Mouse (Mus musculus) heart, embryonic 13.5 days (tissue): ENCODE results near the gene Ccdc93. TPM values are rescaled to one million over a fixed set of nuclear protein-coding genes. Genes with fewer than 3 reads are reported as not detected.

Experiments used
- ATAC-seq: fragments of 200-750 bp; cut with Nextera tagmentation; 2 replicates; pipeline ENCODE4 v1.8.0; 2017; ENCODE audit warnings: moderate TSS enrichment; ENCODE audit not compliant: insufficient number of reproducible peaks, low FRiP score, low TSS enrichment; ENCODE audit errors: extremely low read depth
- H3K27ac ChIP-seq: fragments of 300-500 bp; sonication (generic); replicated peaks from 2 replicates; pipeline ENCODE4 v1.5.1; 2015; ENCODE audit warnings: moderate library complexity, mild to moderate bottlenecking, inconsistent platforms
- H3K27me3 ChIP-seq: fragments of 300-500 bp; sonication (generic); replicated peaks from 2 replicates; pipeline ENCODE4 v1.6.1; 2015; ENCODE audit warnings: mild to moderate bottlenecking, inconsistent platforms
- H3K36me3 ChIP-seq: fragments of 300-500 bp; sonication (generic); 2 replicates; pipeline ENCODE4 v1.6.1; 2015; ENCODE audit warnings: mild to moderate bottlenecking, inconsistent platforms
- H3K4me1 ChIP-seq: fragments of 300-500 bp; sonication (generic); 2 replicates; pipeline ENCODE4 v1.6.1; 2015; ENCODE audit warnings: inconsistent platforms
- H3K4me2 ChIP-seq: fragments of 300-500 bp; sonication (generic); 2 replicates; pipeline ENCODE4 v1.6.1; 2015; ENCODE audit warnings: inconsistent platforms, mild to moderate bottlenecking, moderate library complexity
- H3K4me3 ChIP-seq: fragments of 300-500 bp; sonication (generic); 2 replicates; pipeline ENCODE4 v1.5.1; 2015; ENCODE audit warnings: moderate library complexity, mild to moderate bottlenecking, inconsistent platforms
- H3K9ac ChIP-seq: fragments of 300-500 bp; sonication (generic); 2 replicates; pipeline ENCODE4 v1.6.1; 2015; ENCODE audit warnings: inconsistent platforms, mild to moderate bottlenecking, moderate library complexity
- H3K9me3 ChIP-seq: fragments of 300-500 bp; sonication (generic); 2 replicates; pipeline ENCODE4 v1.6.1; 2016; ENCODE audit warnings: inconsistent platforms
- WGBS: fragments of 180-500 bp; shearing (Covaris S2); methylation state at CpG from one replicate; pipeline ENCODE4 v1.1.7; 2015; ENCODE audit warnings: mixed read lengths; 5-methylcytosine and 5-hydroxymethylcytosine counted together
- polyA plus RNA-seq: library from polyadenylated mRNA; unstranded; fragments of >200 nt; fragmentation: Nextera tagmentation; extraction: Ambion mirVana; gene quantifications from 2 replicates; pipeline ENCODE4 v1.2.1, GENCODE M21; 2015

The Ccdc93 gene
- polyA plus RNA-seq, 1 experiment from 2014 or later = 6.3 TPM

DNA sequence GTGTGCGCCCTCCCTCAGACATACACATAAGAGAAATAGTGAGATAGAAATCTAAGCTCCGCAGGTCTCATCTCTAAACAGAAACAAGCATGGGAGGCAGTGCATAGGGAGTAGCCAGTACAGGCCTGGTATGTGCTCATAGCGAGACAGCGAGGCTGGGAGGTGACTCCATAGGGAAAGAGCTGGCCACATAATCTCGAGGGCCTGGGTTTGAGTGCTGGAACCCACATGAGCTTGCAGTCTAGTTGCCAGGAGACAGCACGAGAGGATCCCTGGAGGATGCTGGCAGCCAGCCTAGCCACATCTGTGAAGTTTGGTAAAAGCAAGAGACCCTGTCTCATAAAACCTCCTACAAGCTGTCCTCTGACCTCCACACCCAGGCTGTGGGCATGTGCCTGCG lies 20.2 kb downstream of the Ccdc93 start:
- Histone ChIP-seq H3K9me3 (no peaks in the 10 kb centered on the region), H3K9ac (no peak overlapping the region), H3K4me1 (peaks cover 10% of the 10 kb centered on the region; the same call in 1 of the 2 replicates), H3K27ac (no peak overlapping the region), H3K36me3 (peaks cover 81% of the 10 kb centered on the region), H3K27me3 (no peaks in the 10 kb centered on the region), H3K4me2 (no peak overlapping the region), H3K4me3 (no peak overlapping the region)
- WGBS = 84% methylated on average over 7 of the region's 7 CpGs
- ATAC-seq = no peak

DNA sequence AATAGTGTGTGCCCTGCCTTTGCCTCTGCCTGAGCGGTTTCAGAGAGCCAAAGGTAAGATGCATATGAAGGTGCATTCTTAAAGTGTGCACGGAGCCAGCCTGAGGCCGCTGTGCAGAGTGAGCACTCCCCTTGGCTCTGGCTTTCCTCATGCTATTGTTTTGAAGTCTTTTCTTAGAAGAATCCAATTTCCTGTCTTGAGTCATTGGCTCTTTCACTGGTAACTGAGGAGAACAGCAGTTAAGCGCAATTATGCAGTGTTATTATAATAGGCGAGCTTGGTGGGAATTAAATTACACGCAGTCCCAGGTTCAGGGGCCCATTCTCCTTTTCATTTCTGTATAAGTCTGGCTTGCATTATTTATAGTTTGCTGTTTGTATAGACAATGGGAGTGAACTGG lies 21.6 kb downstream of the Ccdc93 start:
- Histone ChIP-seq H3K4me3 (no peak overlapping the region), H3K36me3 (peaks cover 79% of the 10 kb centered on the region), H3K4me1 (peaks cover 10% of the 10 kb centered on the region; the same call in 1 of the 2 replicates), H3K27ac (no peak overlapping the region), H3K27me3 (no peaks in the 10 kb centered on the region), H3K9me3 (no peaks in the 10 kb centered on the region), H3K9ac (no peak overlapping the region), H3K4me2 (no peak overlapping the region)
- 73% methylated on average over 6 of the region's 6 CpGs for WGBS
- ATAC-seq = no peak

DNA sequence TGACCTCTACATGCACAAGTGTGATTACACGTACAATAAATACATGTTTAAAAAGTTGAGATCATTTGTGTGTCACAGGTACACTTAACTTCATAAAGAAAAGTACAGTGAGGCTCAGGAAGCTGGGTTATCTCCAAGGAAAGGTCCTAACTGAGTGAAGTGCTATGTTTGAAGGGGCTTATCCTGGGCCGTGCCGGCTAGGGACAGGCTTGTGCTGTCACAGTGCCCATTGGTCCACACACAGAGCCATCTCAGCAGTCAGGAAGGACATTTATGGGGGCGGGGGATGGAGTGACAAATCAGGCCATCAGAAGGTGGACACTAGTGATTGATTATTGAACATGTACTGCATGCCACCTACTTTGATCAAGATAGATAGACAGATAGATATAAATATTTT lies 22.2 kb downstream of the Ccdc93 start:
- Histone ChIP-seq H3K9ac (no peak overlapping the region), H3K9me3 (no peaks in the 10 kb centered on the region), H3K27me3 (no peaks in the 10 kb centered on the region), H3K4me3 (no peak overlapping the region), H3K4me2 (no peak overlapping the region), H3K27ac (no peak overlapping the region), H3K36me3 (peaks cover 73% of the 10 kb centered on the region), H3K4me1 (peaks cover 10% of the 10 kb centered on the region; the same call in 1 of the 2 replicates)
- no peak for ATAC-seq
- WGBS = 87% methylated on average over 4 of the region's 4 CpGs

DNA sequence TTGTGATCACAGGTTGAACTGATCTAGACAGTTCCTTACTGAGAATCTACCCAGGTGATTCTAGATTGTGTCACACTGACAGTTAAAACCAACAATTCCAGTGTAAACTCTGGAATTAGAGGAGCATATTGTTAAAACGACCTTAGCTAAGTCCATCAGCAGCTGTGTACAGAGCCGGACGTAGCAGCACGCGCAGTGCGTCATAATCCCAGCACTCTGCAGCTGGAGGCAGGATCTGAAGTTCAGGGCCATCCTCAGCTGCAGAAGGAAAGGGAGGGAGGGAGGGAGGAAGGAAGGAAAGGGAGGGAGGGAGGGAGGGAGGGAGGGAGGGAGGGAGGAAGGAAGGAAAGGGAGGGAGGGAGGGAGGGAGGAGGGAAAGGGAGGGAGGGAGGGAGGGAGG lies 24.1 kb downstream of the Ccdc93 start:
- no peak overlapping the region for H3K4me2 ChIP-seq
- peaks cover 61% of the 10 kb centered on the region for H3K36me3 ChIP-seq
- 82% methylated on average over 6 of the region's 6 CpGs for WGBS
- no peaks in the 10 kb centered on the region for H3K9me3 ChIP-seq
- H3K9ac ChIP-seq = no peak overlapping the region
- no peak overlapping the region for H3K27ac ChIP-seq
- peaks cover 10% of the 10 kb centered on the region; the same call in 1 of the 2 replicates for H3K4me1 ChIP-seq
- no peak for ATAC-seq
- no peaks in the 10 kb centered on the region for H3K27me3 ChIP-seq
- no peak overlapping the region for H3K4me3 ChIP-seq

DNA sequence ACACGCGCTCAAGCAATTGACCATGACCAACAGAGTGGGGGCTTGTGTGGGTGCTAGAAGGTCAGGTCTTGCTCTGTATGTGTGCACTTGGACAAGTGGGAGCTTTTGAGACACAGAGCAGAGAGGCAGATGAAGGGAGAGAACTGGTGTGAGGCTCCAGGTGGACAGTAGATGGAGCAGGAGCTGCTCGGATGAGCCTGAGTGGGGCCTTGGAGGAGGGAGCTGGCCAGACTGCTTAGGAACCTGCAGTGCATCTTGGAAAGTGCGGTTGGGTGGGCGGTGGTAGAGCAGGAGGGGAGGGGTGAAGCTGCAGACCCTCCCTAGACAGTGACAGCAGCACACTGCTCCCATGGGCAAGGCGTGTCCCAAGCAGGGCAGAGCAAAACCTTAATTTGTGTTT lies 29.2 kb downstream of the Ccdc93 start:
- Histone ChIP-seq H3K27me3 (no peaks in the 10 kb centered on the region), H3K36me3 (peaks cover 64% of the 10 kb centered on the region), H3K4me3 (no peak overlapping the region), H3K27ac (no peak overlapping the region), H3K4me1 (no peaks in the 10 kb centered on the region), H3K9me3 (no peaks in the 10 kb centered on the region), H3K4me2 (no peak overlapping the region), H3K9ac (no peak overlapping the region)
- ATAC-seq = no peak
- WGBS = 64% methylated on average over 6 of the region's 6 CpGs

DNA sequence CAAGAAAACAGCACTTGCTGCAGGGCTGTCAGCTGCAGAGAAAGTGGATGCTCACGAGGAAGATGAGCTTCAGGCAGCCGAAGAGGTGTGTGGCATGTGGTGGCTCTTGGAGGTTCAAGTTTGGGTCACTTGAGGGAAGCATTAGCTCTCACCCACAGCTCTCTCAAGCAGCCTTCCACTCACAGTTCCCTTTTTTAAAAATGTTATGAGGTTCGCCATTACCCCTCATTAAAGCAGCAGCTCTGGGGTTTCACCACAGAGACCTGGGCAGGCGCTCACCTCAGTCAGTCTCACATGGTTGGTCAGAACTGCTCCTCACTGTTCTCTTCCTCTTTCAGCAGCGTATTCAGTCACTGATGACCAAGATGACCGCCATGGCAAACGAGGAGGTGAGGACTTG lies 31.0 kb downstream of the Ccdc93 start:
- Histone ChIP-seq H3K36me3 (peaks cover 65% of the 10 kb centered on the region), H3K27me3 (no peaks in the 10 kb centered on the region), H3K4me1 (no peaks in the 10 kb centered on the region), H3K9me3 (no peaks in the 10 kb centered on the region), H3K27ac (no peak overlapping the region), H3K9ac (no peak overlapping the region), H3K4me3 (no peak overlapping the region), H3K4me2 (no peak overlapping the region)
- 78% methylated on average over 7 of the region's 7 CpGs for WGBS
- no peak for ATAC-seq

DNA sequence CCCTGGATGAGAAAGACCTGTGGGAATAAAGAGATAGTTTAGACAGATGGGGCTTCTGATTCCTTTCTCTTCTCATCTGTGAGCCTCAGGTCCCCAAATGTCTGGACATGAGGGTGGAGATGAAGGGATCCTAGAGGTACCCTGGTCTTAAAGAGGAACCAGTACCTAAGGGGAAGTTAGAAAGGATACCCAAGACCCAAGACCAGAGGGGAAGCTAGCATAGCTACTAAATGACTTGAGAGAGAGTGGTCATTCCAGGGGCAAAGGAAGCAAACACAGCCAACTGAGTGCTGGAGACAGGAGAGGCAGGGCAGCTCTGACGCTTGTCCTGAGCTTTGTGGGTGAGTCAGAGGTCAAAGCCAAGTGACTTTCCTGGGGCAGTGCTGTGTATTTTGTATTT lies 31.8 kb downstream of the Ccdc93 start:
- H3K9me3 ChIP-seq = no peaks in the 10 kb centered on the region
- H3K9ac ChIP-seq = no peak overlapping the region
- no peak overlapping the region for H3K4me3 ChIP-seq
- no peaks in the 10 kb centered on the region for H3K27me3 ChIP-seq
- H3K27ac ChIP-seq = no peak overlapping the region
- no peak for ATAC-seq
- 55% methylated on average over 1 of the region's 1 CpGs for WGBS
- peaks cover 66% of the 10 kb centered on the region for H3K36me3 ChIP-seq
- no peaks in the 10 kb centered on the region for H3K4me1 ChIP-seq
- no peak overlapping the region for H3K4me2 ChIP-seq

DNA sequence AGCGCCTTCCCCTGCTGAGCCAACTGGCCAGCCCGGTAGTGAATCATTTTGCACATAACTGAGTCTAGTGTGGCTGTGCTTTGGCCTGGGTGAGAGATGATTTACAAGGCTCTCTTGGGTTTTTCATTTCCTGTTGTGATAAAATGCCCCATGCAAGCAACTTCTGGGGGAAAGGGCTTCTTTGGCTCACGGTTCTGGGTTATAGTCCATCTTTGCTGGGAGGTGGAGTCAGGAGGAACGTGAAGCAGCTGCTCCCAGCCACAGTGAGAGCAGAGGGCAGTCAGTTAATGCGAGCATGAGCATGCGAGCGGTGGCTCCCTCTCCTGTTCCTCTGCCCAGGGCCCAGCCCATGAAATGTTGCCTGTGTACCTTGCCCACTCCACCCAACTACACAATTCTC lies 33.0 kb downstream of the Ccdc93 start:
- no peak for ATAC-seq
- H3K27ac ChIP-seq = no peak overlapping the region
- H3K27me3 ChIP-seq = no peaks in the 10 kb centered on the region
- H3K4me1 ChIP-seq = no peaks in the 10 kb centered on the region
- H3K4me2 ChIP-seq = no peak overlapping the region
- peaks cover 67% of the 10 kb centered on the region for H3K36me3 ChIP-seq
- no peak overlapping the region for H3K9ac ChIP-seq
- no peaks in the 10 kb centered on the region for H3K9me3 ChIP-seq
- 75% methylated on average over 7 of the region's 7 CpGs for WGBS
- H3K4me3 ChIP-seq = no peak overlapping the region

DNA sequence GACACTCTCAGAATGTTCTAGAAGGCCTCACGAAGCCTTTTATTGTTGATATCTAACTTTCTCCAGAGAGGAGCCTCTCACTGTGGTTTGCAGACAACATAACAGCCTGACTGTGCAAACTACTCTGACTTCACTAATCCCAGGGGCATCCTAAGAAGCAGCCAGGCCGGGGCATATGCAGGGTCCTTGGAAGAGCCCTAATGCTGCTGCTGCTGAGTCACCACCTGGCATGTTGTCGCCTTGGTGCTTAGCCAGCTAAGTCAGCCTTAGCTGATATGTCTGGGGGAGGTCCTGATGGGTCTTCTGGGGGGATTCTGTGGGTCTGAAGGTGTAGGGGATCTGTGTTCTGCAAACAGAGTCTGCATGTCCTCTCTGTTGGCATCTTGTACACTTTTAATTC lies 35.4 kb downstream of the Ccdc93 start:
- H3K27me3 ChIP-seq = no peaks in the 10 kb centered on the region
- H3K4me1 ChIP-seq = no peaks in the 10 kb centered on the region
- no peak overlapping the region for H3K4me2 ChIP-seq
- H3K9me3 ChIP-seq = no peaks in the 10 kb centered on the region
- H3K27ac ChIP-seq = no peak overlapping the region
- ATAC-seq = no peak
- WGBS = 73% methylated on average over 3 of the region's 3 CpGs
- no peak overlapping the region for H3K9ac ChIP-seq
- H3K4me3 ChIP-seq = no peak overlapping the region
- H3K36me3 ChIP-seq = peaks cover 77% of the 10 kb centered on the region

DNA sequence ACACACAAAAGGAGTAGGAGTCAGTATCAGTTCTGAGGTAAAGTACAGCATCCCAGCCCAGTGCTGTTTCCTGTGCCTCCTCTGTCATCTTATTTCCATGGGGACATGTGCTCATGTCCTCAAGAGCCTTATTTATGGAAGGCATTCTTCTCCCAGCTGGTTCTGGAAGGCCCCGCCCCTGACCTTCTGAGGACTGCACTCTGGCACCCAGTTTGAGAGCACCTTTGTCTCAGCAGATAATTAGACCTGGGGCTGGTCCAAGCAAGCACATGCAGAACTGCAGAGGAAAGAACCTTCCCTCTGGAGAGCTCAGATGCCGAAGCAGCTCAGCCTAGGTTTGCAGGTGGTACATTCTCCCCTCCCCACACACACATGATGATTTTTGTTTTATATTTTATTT lies 37.4 kb downstream of the Ccdc93 start:
- H3K27me3 ChIP-seq = no peaks in the 10 kb centered on the region
- no peaks in the 10 kb centered on the region for H3K4me1 ChIP-seq
- H3K4me3 ChIP-seq = no peak overlapping the region
- ATAC-seq = no peak
- WGBS = 67% methylated on average over 2 of the region's 2 CpGs
- H3K9ac ChIP-seq = no peak overlapping the region
- peaks cover 63% of the 10 kb centered on the region for H3K36me3 ChIP-seq
- no peak overlapping the region for H3K27ac ChIP-seq
- H3K9me3 ChIP-seq = no peaks in the 10 kb centered on the region
- no peak overlapping the region for H3K4me2 ChIP-seq

DNA sequence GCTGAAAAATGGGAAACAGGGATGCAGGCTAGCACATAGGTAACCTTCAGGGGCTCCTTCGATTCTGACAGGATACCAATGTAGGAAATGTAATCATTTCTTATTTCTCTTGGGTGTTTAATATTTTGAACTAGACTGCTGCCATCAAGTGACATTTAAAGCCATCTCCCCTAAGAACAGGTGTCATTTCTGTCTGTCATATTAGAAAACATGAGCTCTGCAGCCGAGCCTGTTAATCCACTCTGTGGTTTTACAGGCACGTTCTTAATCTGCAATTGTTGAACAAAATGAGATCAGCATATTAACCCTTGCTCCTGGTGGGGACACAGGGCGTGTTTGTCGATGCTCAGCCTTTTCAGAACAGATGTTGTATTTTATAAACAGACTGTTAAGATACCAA lies 40.7 kb downstream of the Ccdc93 start:
- no peaks in the 10 kb centered on the region for H3K4me1 ChIP-seq
- no peak overlapping the region for H3K4me3 ChIP-seq
- H3K4me2 ChIP-seq = no peak overlapping the region
- H3K9ac ChIP-seq = no peak overlapping the region
- ATAC-seq = no peak
- H3K27me3 ChIP-seq = no peaks in the 10 kb centered on the region
- peaks cover 48% of the 10 kb centered on the region for H3K36me3 ChIP-seq
- H3K9me3 ChIP-seq = no peaks in the 10 kb centered on the region
- 76% methylated on average over 5 of the region's 5 CpGs for WGBS
- no peak overlapping the region for H3K27ac ChIP-seq

DNA sequence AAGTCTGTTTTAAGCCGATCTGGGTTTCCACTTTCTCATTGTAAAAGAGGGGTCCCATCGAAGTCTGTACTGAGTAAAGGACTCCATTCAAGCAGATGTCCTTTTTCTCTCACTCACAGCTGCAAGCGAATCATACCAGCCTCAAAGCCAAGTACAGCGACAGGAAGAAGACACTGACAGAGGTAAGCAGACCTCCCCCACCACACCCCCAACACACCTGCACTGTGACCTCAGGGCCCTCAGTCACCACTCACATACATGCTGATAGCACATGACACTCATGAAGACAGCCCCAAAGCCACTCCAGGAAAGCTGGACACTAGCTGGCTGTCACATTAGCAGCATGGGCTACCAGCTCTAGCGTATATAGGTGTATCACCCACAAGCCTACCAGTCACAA lies 46.9 kb downstream of the Ccdc93 start:
- no peak overlapping the region for H3K4me3 ChIP-seq
- H3K36me3 ChIP-seq = peaks cover 72% of the 10 kb centered on the region
- H3K9ac ChIP-seq = no peak overlapping the region
- no peak for ATAC-seq
- no peaks in the 10 kb centered on the region for H3K4me1 ChIP-seq
- H3K9me3 ChIP-seq = no peaks in the 10 kb centered on the region
- no peak overlapping the region for H3K4me2 ChIP-seq
- H3K27ac ChIP-seq = no peak overlapping the region
- 87% methylated on average over 5 of the region's 5 CpGs for WGBS
- no peaks in the 10 kb centered on the region for H3K27me3 ChIP-seq
